Mouse (Mus musculus): Measurements from ENCODE around the gene Arhgef17.

Arhgef17 gene

GRCm38 (mm10) chr7:100916526-100916925 is 15.4 kb downstream of the Arhgef17 start:
- no peak for DNase-seq (ENCODE audit: low spot score)

GRCm38 (mm10) chr7:100915204-100915603 is 16.7 kb downstream of the Arhgef17 start:
- DNase-seq (ENCODE audit: low spot score) = no peak

DNA sequence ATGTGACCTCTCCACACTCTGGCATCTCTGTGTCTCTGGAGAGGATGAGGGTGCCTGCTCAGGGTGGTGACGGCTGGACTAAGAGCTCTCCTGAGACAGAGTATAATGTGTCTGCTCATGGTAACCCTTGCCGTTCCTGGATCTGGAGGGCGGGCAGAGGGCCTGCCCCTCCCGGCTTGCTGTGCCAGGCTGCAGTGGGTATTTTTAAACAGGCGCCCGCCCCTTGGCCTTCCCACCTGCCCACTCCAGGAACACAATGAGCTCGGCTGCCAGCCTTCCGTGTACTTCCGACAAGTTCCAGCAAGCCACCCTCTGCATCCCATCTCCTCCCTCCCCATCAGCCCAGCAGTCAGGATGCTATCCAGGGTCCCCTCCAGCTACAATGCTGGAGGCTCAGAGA is 20.1 kb downstream of the Arhgef17 start:
- no peak for DNase-seq (ENCODE audit: low spot score)

GRCm38 (mm10) chr7:100911246-100911770 is 20.6 kb downstream of the Arhgef17 start:
- DNase-seq (ENCODE audit: low spot score) = no peak

DNA sequence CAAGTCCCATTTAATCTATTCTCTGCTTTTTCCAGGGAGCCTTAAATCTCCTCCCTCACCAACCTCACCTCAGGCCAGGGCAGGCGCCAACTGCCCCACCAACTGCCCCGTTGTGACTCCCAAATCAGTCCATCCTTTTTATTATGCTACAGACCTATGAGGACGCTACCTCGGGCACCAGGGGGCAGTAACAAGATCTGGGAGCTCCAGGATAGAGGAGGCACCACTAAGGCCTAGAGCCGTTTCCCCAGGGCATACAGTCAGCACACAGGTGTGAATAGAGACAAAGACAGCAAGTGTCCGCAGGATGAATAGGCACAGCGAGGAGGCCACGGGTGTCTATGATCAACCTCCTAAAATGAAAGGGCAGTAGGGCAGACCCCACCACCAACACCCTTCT is 23.3 kb downstream of the Arhgef17 start:
- peak; percentile 81 for DNase-seq (ENCODE audit: low spot score)

DNA sequence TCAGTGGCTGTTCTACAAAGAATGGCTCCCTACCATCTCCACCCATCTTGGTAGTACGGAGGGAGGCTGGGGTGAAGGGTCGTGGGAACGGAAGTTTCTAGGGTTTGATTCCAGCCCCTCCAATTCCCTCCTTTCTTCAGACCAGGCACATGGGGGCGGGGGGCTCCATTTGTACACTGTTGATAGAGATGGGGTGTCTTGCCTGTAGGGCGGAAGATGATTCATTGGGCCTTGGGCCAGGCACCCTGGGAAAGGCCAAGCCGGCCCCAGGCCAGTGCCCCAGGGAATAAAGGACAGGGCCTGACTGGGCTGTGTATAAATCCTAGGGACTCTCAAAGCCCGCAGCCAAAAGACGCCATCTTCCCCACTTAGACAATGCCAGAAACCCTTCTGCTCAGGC is 23.8 kb downstream of the Arhgef17 start:
- DNase-seq (ENCODE audit: low spot score) = no peak

- DNase-seq (ENCODE audit: low spot score) = peak; percentile 88
Measured at GRCm38 (mm10) chr7:100907231-100907630, 24.7 kb downstream of the Arhgef17 start.

DNA sequence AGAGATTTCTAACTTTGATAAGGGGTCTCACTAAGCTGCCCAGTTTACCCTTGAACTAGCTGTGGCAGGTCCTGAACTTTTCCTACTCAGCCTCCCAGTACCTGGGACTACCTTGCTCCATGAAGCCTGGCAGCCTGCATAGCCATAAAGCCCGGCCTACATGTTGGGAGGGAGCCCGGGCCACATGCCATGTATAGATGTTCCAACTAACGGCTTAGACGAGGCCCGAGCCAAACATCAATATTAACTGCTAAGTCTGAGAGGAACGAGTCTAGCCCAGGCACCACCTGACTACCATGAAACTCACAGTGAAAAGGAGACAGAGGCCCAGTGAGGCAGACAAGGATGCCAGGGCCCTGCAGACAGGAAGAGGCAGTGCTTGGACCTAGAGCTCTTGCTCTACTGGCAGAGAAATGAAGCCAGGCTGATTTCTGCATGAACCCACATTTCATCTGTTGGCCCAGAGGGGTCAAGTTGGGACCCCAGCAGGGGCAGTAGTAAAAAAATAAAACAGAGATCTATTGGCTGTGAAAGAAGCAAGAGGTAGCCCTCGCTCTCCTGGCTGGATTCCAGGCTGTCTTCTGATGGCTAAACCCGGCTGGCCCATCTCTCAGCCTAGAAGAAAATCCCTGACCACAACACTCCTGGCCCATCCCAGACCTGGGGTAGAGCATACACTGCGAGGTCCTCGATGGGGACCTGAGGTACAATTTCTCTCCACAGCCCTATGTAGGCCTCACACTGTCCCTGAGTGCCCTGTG is 25.7 kb downstream of the Arhgef17 start:
- no peak for DNase-seq (ENCODE audit: low spot score)

DNA sequence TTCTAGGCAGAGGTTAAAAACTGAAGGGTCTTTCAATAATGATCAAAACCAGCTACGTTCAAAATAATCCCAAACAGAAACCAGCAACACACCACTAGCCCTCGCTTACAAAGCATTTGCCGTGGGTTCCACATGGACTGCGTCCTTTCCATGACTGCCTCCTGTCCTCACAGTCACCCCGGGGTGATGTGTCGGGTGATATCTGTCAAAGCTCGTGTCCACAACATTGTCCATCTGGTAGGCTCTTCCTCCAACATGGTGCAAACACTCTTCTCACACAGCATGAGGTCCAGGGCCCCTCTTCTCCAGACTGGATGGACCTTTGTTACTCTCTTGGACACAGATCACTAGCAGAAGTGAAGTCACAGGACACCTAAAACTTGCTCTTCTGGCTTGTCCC is 26.9 kb downstream of the Arhgef17 start:
- DNase-seq (ENCODE audit: low spot score) = no peak

- DNase-seq (ENCODE audit: low spot score) = no peak
Measured at GRCm38 (mm10) chr7:100904612-100905011, 27.3 kb downstream of the Arhgef17 start.

DNA sequence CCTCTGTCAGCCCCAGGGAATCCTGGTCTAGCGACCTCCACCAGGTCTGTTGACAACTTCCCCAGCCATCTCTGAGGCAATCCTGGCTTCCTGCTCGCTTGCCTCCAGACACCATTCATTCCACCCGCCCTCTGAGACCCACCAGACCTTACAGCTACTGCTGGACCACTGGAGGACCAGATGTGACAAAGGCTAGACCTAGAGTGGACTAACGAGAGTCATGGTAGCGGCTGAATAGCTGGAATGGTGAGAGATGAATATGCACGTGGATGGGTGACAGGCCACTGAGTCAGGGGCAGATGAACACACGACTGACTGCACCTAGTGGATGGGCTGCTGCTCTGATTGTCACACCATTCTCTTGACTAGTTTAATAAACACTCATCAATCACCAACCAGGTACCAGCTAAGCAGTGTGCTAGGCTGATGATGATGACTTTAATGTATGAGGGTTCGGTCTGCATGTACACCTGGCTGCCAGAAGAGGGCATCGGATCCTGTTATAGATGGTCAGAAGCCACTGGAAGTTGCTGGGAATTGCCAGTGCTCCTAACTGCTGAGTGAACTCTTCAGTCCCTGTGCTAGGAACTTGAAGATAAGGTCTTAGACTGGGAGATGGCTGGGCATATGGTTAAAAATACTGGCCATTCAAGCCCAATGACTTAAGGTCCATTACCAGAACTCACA is 29.3 kb downstream of the Arhgef17 start:
- DNase-seq (ENCODE audit: low spot score) = no peak

- DNase-seq (ENCODE audit: low spot score) = no peak
Measured at GRCm38 (mm10) chr7:100897828-100898227, 34.1 kb downstream of the Arhgef17 start.

DNA sequence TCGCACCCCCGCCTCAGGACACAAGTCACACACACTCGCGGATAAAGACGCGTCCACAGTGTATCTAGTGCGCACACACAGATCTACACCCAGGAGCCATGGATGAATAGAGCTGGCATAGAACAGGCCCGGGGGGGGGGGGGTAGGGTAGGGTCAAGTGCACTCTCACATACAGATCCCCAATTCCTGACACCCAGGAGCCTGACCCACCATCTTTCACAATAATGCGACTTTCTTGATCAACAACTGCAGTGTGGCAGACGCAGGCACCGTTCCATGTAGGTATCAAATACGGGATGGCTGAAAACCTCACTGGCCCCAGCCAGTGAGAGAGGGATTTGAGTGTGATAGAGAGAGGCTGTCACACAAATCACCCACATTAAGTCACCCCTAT is 37.1 kb downstream of the Arhgef17 start:
- no peak for DNase-seq (ENCODE audit: low spot score)

DNA sequence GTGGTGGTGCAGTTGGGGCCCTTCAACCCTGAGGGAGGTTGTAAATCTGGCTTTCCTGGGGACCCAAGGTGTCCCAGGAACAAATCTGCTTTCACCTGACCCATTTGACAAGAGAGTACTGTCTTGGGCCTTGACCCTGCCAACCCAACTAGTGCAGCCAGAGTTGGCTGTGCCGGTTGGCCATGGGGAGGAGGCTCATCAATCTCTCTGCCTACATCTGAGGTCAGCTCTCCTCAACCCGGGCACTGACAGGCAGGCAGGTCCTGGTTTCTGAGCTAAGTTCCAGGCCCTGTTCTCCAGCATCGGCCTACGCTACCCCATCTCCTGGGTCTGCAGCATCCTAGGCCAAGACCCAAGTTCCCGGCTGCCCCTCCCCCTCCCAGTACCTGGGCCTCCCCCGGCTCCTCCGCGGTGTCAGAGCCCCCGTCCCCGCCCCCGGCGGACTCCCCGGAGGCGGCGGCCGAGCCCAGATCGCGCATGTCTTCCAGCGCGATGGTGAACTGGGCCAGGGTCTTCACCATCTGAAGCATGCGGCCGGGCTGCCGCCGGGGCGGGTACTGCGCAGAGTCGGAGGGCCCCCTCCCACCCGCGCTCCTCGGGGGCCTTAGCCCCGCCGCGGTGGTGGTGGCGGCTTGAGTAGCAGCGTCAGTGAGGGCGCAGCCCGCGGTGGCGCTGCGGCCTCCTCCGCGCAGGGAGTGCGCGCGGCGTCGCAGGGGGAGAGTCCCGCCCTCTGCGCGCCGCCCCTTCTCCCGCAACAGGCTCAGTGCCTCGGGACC is 37.7 kb downstream of the Arhgef17 start:
- DNase-seq (ENCODE audit: low spot score) = peak; percentile 71

GRCm38 (mm10) chr7:100893249-100894056 is 38.5 kb downstream of the Arhgef17 start:
- peak; percentile 79 for DNase-seq (ENCODE audit: low spot score)

DNA sequence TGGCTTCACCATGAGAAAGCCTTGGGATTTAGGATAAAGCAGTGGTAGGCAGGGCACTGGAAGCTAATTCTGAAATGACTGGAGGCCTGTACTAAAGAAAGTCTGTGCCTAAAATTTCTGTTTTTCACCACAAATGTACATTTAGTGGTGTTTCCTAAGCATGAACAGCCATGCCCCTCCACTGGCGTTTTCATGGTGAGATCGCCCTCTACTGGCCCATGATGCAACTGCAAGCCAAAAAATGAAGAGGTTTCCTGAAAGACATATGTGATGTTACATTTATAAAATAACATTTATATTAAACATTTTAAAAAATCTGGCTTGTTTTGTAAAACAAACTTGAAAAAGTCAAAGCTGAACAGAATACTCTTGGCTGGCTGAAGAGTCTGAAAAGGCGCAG is 45.4 kb downstream of the Arhgef17 start:
- peak; percentile 73 for DNase-seq (ENCODE audit: low spot score)

GRCm38 (mm10) chr7:100884460-100884859 is 47.4 kb downstream of the Arhgef17 start:
- DNase-seq (ENCODE audit: low spot score) = no peak

DNA sequence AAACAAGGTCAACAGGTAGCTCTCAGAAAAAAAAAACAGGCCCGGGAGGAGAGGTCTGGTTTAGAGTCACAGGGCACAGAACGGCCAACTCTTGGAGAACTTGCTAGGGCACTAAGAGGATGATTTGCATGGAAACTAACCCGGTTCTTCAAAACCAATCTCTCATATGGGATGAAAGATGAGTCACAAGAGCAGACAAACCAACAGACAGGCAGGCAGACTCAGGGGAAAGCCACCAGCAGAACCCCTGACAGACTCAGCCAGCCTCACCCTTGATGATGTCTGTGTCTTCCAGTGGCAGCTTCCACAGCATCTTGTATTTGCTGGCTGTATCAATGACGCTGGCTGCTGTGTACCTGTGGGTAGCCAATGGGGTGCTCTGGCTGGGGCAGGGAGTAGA is 50.0 kb downstream of the Arhgef17 start:
- DNase-seq (ENCODE audit: low spot score) = no peak

DNA sequence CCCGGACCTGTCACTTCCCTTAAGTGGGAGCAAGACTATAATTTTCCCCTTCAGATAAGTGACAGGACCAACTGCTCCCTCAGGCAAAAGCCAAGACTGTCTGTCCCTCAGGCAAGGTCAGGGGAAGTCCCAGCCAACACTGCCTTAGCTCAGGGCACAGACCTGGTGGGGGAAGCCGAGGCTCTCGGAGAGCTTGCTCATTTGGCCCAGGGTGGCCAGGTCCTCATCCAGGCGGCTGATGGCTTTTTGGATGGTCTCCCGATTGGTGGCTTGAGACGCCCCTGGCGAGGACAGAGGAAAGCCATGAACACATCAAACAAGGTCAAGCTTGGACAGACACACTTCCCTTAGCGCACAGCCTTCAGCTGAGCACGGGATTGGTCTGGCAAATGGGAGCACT is 50.4 kb downstream of the Arhgef17 start:
- no peak for DNase-seq (ENCODE audit: low spot score)

DNA sequence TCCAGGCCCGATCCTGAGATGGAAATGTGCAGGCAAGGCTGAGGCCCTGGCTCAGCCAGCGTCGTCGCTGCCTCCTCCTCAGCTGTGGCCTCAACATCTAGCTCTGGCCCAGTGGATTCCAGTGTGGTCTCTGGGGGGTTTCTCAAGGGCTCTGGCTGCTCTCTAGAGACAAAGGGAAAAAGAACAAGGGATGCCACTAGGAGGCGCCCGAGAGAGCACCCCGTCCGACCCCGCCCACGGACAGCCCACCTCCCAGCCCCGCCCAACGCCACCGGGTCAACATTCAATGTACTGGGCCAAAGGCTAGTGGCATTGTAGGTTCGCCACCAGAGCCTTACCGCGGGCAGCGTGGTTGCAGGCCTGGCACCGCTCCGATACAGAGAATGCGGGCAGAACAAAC is 52.3 kb downstream of the Arhgef17 start:
- peak; percentile 93 for DNase-seq (ENCODE audit: low spot score)

GRCm38 (mm10) chr7:100876771-100877170 is 55.1 kb downstream of the Arhgef17 start:
- DNase-seq (ENCODE audit: low spot score) = no peak

- DNase-seq (ENCODE audit: low spot score) = no peak
Measured at GRCm38 (mm10) chr7:100876293-100876692, 55.6 kb downstream of the Arhgef17 start.

All from testis, postnatal 10 days (tissue).